Mouse (Mus musculus) lung, postnatal 36 days (tissue): Measurements from ENCODE around the gene Samsn1.

ENCODE experiments used
- DNase-seq: peaks from one replicate; pipeline ENCODE4 v3.0.0; 2022; ENCODE audit warnings: mixed read lengths

Gene Samsn1

GRCm38 (mm10) chr16:75930222-75930553, 91.9 kb downstream of the Samsn1 start:
- DNase-seq: no peak

DNA sequence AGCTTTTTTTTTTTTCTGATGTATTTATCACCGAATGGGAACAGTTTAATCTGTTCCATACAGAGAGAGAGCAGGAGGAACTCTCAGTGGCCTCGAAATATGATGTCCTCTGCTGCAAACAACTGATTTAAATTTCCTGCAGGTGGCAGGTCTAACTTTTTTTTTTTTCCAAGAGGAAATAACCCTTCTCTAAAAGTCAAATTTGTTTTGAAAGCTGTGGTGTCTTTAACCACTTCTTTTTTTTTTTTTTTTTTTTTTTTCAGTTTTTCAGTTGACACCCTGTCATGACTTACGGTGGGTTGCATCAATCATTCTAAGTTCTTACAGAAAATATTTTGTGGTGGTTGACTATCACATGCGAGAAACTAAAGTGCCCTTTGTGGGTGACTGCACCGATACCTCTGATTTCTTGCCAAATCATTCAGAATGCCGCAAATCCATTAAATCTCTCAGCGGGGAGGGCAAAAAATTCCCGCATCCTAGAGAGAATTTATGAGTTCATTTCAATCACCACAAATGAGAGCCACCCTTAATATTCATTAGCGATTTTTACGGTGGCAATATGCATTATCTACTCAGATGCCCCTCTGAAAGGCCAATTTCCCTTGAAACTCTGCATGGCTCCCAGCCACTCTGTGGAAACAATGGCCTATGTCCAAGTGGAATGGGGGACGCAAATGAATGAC, 92.4 kb downstream of the Samsn1 start:
- DNase-seq: no peak

DNA sequence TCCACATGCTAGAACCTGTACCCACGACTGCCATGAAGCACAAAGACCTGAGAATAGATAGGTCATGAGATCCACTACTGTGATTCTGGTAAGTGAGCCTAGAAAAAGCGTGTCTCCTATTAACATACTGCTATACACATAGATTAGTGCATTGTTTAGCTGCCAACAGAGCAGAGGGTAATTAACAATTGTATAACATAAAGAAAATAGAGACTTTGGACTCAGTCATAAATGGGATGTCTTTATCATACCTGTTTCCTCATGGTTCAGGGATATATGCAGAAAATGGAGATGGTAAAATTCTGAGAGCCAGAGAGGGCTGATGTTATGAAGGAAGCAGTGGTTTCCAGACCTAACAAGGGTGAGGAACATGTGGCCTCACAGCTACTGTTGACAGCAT, 95.6 kb downstream of the Samsn1 start:
- no peak for DNase-seq

DNA sequence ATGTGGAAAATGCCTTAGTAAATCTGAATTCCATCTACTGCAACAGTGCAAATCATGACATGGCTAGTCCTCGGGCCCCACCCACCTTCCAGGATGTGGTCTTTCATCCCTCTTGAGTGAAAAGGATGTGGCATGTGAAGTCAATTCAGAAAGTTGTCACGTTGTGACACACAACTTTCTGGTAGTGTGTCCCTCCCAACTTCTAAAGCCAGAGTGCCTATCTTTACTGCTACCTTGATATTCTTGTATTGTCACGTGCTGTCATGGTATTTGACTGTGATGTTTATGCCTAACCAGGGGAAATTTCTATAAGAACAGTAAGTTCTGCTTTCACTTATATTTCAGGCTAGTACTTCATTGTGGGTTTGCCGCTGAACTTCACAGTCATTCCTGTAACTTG, 101.2 kb downstream of the Samsn1 start:
- peak; percentile 6 for DNase-seq

DNA sequence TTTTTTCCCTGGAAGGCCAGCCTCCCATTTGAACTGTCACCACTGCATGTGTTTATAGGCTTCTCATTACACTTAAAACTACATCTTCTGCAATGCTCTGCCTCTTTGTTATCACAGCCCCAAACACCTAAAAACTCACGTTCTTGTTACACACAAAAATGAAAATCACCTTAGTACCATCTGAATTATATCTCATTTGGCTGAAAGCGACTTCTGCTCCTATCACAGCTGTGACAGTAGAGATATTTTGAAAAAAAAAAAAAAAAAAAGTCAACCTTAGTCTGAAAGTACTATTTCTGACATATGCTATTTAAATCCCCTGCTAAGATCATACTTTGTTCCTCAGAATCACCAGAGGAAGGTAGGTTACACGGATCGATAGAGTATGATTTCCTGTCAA, 102.8 kb downstream of the Samsn1 start:
- no peak for DNase-seq

GRCm38 (mm10) chr16:75917712-75918111, 104.4 kb downstream of the Samsn1 start:
- DNase-seq: no peak

GRCm38 (mm10) chr16:75912051-75912450, 110.0 kb downstream of the Samsn1 start:
- peak; percentile 21 for DNase-seq

DNA sequence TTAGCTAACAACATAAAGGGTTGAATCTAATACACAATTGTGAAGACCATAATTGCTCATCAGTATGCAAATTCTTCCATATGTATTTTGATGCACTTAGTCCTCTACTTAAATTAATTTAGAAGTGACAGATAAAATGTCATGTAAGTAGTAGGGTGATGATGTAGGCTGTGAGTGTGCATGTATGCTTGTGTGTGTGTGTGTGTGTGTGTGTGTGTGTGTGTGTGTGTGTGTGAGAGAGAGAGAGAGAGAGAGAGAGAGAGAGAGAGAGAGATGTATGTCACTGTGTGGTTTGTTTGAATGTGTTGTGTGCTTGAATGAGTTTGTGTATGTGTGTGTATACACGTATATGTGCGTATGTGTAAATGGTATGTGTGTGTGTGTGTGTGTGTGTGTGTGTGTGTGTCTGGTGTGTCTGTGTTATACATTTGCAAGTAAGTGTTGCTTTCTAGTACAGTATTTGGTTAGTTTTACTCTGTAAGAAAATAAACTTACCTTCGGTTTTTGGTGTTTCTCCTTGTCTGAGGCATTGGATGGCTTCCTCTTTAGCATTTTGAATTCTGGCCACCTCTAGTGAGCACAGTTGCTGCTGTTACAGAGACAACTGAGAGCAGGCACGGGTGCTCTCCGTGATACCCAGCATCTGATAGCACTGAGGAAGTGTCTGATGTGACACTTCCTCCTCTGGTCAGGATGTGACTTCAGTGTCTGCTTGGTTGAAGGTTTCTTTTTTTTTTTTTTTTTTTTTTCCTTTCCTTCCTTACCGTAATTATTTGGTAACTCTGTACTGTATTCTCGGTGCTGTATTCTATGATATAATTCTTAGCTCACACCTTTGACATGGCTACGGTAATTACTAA, 113.2 kb downstream of the Samsn1 start:
- DNase-seq: peak; percentile 64

DNA sequence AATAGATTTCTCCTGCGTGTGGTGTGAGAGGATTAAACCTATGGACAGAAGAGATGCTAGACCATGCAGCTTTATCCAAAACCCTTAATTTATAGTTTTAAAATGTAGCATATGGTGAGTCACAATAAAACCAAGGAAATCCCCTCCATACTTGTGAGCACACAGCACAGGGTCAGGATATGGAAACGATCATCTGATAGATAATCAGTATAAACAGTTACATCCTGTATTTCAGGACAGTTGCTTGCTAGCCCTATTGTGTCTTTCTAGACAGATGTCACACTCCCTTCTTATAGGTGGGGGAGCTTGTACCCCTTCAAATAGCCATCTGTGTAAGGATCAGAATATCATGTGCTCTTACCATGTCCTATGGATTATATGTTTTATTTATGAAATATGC, 115.3 kb downstream of the Samsn1 start:
- DNase-seq: no peak

- DNase-seq: no peak
Observed at GRCm38 (mm10) chr16:75906260-75906659, 115.8 kb downstream of the Samsn1 start.

GRCm38 (mm10) chr16:75905324-75905723, 116.8 kb downstream of the Samsn1 start:
- DNase-seq: no peak

- no peak for DNase-seq
Observed at GRCm38 (mm10) chr16:75904072-75904471, 118.0 kb downstream of the Samsn1 start.

- no peak for DNase-seq
Observed at GRCm38 (mm10) chr16:75903028-75903427, 119.1 kb downstream of the Samsn1 start.

DNA sequence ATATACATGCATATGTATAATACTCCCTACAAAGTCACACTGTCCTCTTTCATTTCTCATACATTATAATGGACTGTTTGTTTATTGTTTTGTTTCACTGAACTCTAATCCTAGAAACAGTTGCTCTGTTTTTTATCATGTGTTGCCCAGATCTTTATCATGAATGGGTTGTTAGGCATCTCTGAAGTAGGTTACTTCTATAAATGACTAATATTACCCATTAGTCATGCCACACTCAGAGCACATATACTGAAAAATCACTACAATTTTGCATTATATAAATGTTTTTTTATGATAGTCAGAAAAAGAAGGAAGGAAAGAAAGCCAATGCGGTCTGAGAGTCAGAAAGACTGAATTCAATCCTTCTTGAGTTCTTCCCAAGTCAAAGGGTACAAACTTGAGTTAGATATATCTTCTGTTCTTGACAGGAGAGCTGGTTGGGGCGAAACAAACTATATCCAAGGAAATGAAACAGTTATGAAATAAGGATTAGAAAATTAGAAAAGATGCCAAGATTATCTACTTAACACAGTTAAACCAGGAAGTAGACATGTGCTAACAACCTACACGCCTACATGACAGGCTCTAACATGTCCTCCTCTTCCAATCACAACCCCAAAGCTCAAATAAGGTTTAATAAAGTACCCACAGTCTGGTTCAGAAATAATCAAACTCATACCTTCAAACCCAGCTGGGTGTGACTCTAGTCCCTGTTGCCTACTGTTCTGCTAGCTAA, 122.0 kb downstream of the Samsn1 start:
- no peak for DNase-seq

- DNase-seq: no peak
Observed at GRCm38 (mm10) chr16:75897828-75898367, 124.2 kb downstream of the Samsn1 start.

- DNase-seq: no peak
Observed at GRCm38 (mm10) chr16:75894263-75894901, 127.7 kb downstream of the Samsn1 start.

DNA sequence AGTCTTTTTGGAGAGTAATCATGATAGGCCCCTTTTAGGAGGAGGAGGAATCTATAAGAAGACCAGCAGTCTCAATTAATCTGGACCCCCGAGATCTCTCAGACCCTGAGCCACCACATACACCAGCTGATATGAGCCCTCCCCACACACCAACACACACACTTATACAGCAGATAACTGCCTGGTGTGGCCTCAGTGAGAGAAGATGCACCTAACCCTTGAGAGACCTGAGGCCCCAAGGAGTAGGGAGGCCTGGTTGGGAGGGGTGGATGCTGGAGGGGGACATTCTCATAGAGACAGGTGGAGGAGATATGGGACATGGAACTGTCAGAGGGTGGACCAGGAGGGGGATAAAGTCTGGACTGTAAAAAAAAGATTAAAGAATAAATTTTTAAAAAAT, 128.6 kb downstream of the Samsn1 start:
- no peak for DNase-seq

GRCm38 (mm10) chr16:75889081-75889646, 132.9 kb downstream of the Samsn1 start:
- DNase-seq: no peak

- DNase-seq: peak; percentile 17
Observed at GRCm38 (mm10) chr16:75887203-75887602, 134.9 kb downstream of the Samsn1 start.

DNA sequence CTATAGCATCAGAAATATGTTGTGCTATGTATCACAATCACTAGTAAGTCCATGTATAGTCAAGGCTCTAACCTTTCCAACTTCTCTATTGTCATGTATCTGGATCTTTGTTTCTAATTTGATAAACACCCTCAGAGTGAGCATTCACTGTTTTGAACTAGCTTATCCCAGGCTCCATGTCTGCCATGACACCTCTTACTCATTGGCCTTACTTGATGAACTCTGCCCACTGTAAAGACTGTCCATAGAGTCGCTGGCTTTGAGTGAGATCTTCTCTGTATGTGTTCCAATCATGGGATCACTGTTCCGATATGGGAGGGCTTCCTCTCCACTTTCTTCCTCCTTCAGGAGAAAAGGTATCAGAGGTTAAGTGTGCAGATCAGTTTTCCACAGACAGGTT, 143.2 kb downstream of the Samsn1 start:
- no peak for DNase-seq

DNA sequence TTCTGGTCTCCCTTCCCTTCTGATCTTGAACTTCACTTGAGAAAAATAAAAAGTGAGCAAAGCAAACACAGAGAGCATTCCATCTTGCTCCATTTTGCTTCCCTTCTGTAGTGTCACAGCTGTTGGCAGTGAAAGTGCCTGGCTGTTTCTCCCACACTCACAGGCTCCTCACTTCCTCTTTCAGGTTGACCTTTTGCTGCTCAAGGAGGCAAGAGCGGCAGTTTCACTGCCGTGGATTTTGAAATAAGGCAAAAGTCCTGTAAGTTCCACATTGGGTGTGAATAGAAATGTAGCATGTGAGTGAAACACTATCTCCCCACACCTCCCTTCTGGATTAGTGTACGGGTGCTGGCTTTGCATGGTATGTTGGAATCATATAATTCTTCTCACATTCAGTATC, 144.9 kb downstream of the Samsn1 start:
- peak; percentile 66 for DNase-seq

- DNase-seq: no peak
Observed at GRCm38 (mm10) chr16:75875896-75876295, 146.2 kb downstream of the Samsn1 start.

- DNase-seq: peak; percentile 21
Observed at GRCm38 (mm10) chr16:75874508-75874907, 147.6 kb downstream of the Samsn1 start.
